Mouse (Mus musculus): ENCODE data around the gene Ift88. TPM values are rescaled to one million over a fixed set of nuclear protein-coding genes. Genes with fewer than 3 reads are reported as not detected.

Gene Ift88
- polyA plus RNA-seq, 2 experiments = 1.6 TPM

GRCm38 (mm10) chr14:57529086-57529785, 105.4 kb downstream of the Ift88 start:
- Histone ChIP-seq H3K4me1 (replicated peaks; ENCODE audit: control insufficient read depth in 2 of 2, insufficient read depth in 2 of 2, low read length in 1 of 2) (peaks cover 0 to 10% of the 10 kb centered on the region in 2 experiments; a peak in 3 of 4 replicates), H3K9me3 (ENCODE audit: control insufficient read depth, low read length) (no peaks in the 10 kb centered on the region), H3K27me3 (ENCODE audit: control insufficient read depth, insufficient read depth, low read length) (peaks cover 25% of the 10 kb centered on the region), H3K27ac (no peak overlapping the region), H3K4me3 (ENCODE audit: insufficient read depth in 1 of 2, low read depth in 2 of 2, low read length in 2 of 2) (no peak overlapping the region), H3K4me2 (ENCODE audit: low read depth) (no peak overlapping the region), H3K9ac (replicated peaks) (no peak overlapping the region), H3K36me3 (replicated peaks; ENCODE audit: control insufficient read depth, insufficient read depth, low read depth) (no peaks in the 10 kb centered on the region)
- WGBS (ENCODE audit: insufficient replicate concordance) = 24% methylated on average over 10 of the region's 10 CpGs
- TF ChIP-seq CTCF (IDR thresholded peaks at IDR 0.05; ENCODE audit: low read depth) = no peak
- TF ChIP-seq EP300 (IDR thresholded peaks at IDR 0.05; ENCODE audit: low read depth) = no peak
- no peak for ATAC-seq (ENCODE audit: insufficient read depth)
- no peak for DNase-seq (ENCODE audit: low read depth in 3 of 3, low spot score in 3 of 3)

DNA sequence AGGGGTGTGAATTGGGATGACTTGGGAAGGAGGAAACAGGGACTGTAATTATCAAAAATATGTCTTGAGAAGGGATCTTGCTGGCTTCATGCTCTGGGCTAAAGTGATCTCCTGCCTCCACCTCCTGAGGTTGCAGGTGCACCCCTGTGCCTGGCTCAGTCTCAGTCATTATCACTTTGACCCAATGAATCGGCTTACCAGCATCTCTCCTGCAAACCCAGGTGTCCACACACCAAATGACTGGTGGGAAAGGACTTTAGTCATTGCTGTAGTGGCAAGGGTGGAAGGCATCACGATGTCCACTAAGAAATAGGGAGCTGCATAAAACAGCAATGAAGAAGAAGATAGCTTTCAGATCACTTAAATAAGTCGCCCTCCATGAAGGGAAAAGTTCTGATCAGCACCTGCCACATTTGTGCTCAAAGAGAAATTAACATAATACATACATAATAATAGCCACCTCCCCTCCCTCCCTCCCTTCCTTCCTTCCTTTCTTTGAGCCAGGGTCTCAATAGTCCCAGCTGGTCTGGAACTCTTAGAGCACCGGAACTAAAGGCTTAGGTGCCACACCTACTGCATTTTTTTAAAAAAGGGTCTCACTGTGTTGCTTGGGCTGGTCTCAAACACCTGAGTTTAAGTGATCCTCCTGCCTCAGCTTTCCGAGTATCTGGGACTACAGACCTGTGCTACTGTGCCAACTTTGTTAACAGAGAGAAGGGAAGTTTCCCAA, 106.1 kb downstream of the Ift88 start:
- TF ChIP-seq EP300 (IDR thresholded peaks at IDR 0.05; ENCODE audit: low read depth) (no peak), CTCF (IDR thresholded peaks at IDR 0.05; ENCODE audit: low read depth) (no peak)
- Histone ChIP-seq H3K9me3 (ENCODE audit: control insufficient read depth, low read length) (no peaks in the 10 kb centered on the region), H3K4me3 (ENCODE audit: insufficient read depth in 1 of 2, low read depth in 2 of 2, low read length in 2 of 2) (no peak overlapping the region), H3K4me2 (ENCODE audit: low read depth) (no peak overlapping the region), H3K27ac (no peak overlapping the region), H3K4me1 (replicated peaks; ENCODE audit: control insufficient read depth in 2 of 2, insufficient read depth in 2 of 2, low read length in 1 of 2) (peaks cover 0 to 10% of the 10 kb centered on the region in 2 experiments; a peak in 3 of 4 replicates), H3K36me3 (replicated peaks; ENCODE audit: control insufficient read depth, insufficient read depth, low read depth) (no peaks in the 10 kb centered on the region), H3K27me3 (ENCODE audit: control insufficient read depth, insufficient read depth, low read length) (peaks cover 18% of the 10 kb centered on the region), H3K9ac (replicated peaks) (no peak overlapping the region)
- no peak for ATAC-seq (ENCODE audit: insufficient read depth)
- WGBS (ENCODE audit: insufficient replicate concordance) = 44% methylated on average over 5 of the region's 5 CpGs
- DNase-seq (ENCODE audit: low read depth in 3 of 3, low spot score in 3 of 3) = no peak

GRCm38 (mm10) chr14:57532577-57532976, 108.7 kb downstream of the Ift88 start:
- Histone ChIP-seq H3K27ac (no peak overlapping the region), H3K4me1 (replicated peaks; ENCODE audit: control insufficient read depth in 2 of 2, insufficient read depth in 2 of 2, low read length in 1 of 2) (peaks cover 0 to 5% of the 10 kb centered on the region in 2 experiments; a peak in 1 of 4 replicates), H3K4me2 (ENCODE audit: low read depth) (no peak overlapping the region), H3K36me3 (replicated peaks; ENCODE audit: control insufficient read depth, insufficient read depth, low read depth) (no peaks in the 10 kb centered on the region), H3K27me3 (ENCODE audit: control insufficient read depth, insufficient read depth, low read length) (no peaks in the 10 kb centered on the region; the same call in 1 of the 2 replicates), H3K9ac (replicated peaks) (no peak overlapping the region), H3K4me3 (ENCODE audit: insufficient read depth in 1 of 2, low read depth in 2 of 2, low read length in 2 of 2) (no peak overlapping the region), H3K9me3 (ENCODE audit: control insufficient read depth, low read length) (no peaks in the 10 kb centered on the region)
- DNase-seq (ENCODE audit: low read depth in 3 of 3, low spot score in 3 of 3) (no peak), ATAC-seq (ENCODE audit: insufficient read depth) (no peak)
- TF ChIP-seq EP300 (IDR thresholded peaks at IDR 0.05; ENCODE audit: low read depth) (no peak), CTCF (IDR thresholded peaks at IDR 0.05; ENCODE audit: low read depth) (no peak)
- 65% methylated on average over 3 of the region's 3 CpGs for WGBS (ENCODE audit: insufficient replicate concordance)

- H3K4me3 ChIP-seq (ENCODE audit: insufficient read depth in 1 of 2, low read depth in 2 of 2, low read length in 2 of 2) = no peak overlapping the region
- no peak for DNase-seq (ENCODE audit: low read depth in 3 of 3, low spot score in 3 of 3)
Measured at GRCm38 (mm10) chr14:57533214-57533613, 109.4 kb downstream of the Ift88 start.

GRCm38 (mm10) chr14:57533841-57534240, 110.0 kb downstream of the Ift88 start:
- no peak overlapping the region for H3K9ac ChIP-seq (replicated peaks)
- H3K4me2 ChIP-seq (ENCODE audit: low read depth) = no peak overlapping the region
- no peaks in the 10 kb centered on the region for H3K9me3 ChIP-seq (ENCODE audit: control insufficient read depth, low read length)
- H3K4me3 ChIP-seq (ENCODE audit: insufficient read depth in 1 of 2, low read depth in 2 of 2, low read length in 2 of 2) = no peak overlapping the region
- no peak for DNase-seq (ENCODE audit: low read depth in 3 of 3, low spot score in 3 of 3)
- H3K27me3 ChIP-seq (ENCODE audit: control insufficient read depth, insufficient read depth, low read length) = no peaks in the 10 kb centered on the region; the same call in 1 of the 2 replicates
- no peak overlapping the region for H3K27ac ChIP-seq
- WGBS (ENCODE audit: insufficient replicate concordance) = 50% methylated on average over 11 of the region's 11 CpGs
- H3K36me3 ChIP-seq (replicated peaks; ENCODE audit: control insufficient read depth, insufficient read depth, low read depth) = no peaks in the 10 kb centered on the region
- H3K4me1 ChIP-seq (replicated peaks; ENCODE audit: control insufficient read depth in 2 of 2, insufficient read depth in 2 of 2, low read length in 1 of 2) = peaks cover 0 to 13% of the 10 kb centered on the region in 2 experiments; a peak in 3 of 4 replicates
- TF ChIP-seq EP300 (IDR thresholded peaks at IDR 0.05; ENCODE audit: low read depth) = no peak
- no peak for TF ChIP-seq CTCF (IDR thresholded peaks at IDR 0.05; ENCODE audit: low read depth)
- ATAC-seq (ENCODE audit: insufficient read depth) = no peak

More at GRCm38 (mm10) chr14:57533214-57533613, 109.4 kb downstream of the Ift88 start:
- Histone ChIP-seq H3K4me1 (replicated peaks; ENCODE audit: control insufficient read depth in 2 of 2, insufficient read depth in 2 of 2, low read length in 1 of 2) (peaks cover 0 to 10% of the 10 kb centered on the region in 2 experiments; a peak in 3 of 4 replicates), H3K9ac (replicated peaks) (no peak overlapping the region), H3K36me3 (replicated peaks; ENCODE audit: control insufficient read depth, insufficient read depth, low read depth) (no peaks in the 10 kb centered on the region), H3K9me3 (ENCODE audit: control insufficient read depth, low read length) (no peaks in the 10 kb centered on the region), H3K4me2 (ENCODE audit: low read depth) (no peak overlapping the region), H3K27ac (no peak overlapping the region), H3K27me3 (ENCODE audit: control insufficient read depth, insufficient read depth, low read length) (no peaks in the 10 kb centered on the region; the same call in 1 of the 2 replicates)
- ATAC-seq (ENCODE audit: insufficient read depth) = no peak
- TF ChIP-seq CTCF (IDR thresholded peaks at IDR 0.05; ENCODE audit: low read depth) (peak; percentile 89), EP300 (IDR thresholded peaks at IDR 0.05; ENCODE audit: low read depth) (no peak)
- 34% methylated on average over 3 of the region's 3 CpGs for WGBS (ENCODE audit: insufficient replicate concordance)
